Comparison of ENCODE assay signal across 10 mouse cellular contexts in genomic region chr12:76593254-76593653, GRCm38 (mm10).
DNase-seq lines count a peak whose midpoint lies in the region; ATAC-seq and TF ChIP-seq lines count a peak whose summit lies in the region.
"Had no signal": no experiment of that assay in that cellular context is flagged by ENCODE, and none has a peak within 500 bp of the region (broad histone marks: within the 10 kb centered on the region; RNA-seq: fewer than 3 reads in every experiment).

No protein-coding gene starts in this region.

- DNase-seq in hindbrain, postnatal 0 days (ENCODE audit: low spot score): no peak
- DNase-seq in lung, adult 2 months: no peak
- DNase-seq in liver, embryonic 14.5 days (ENCODE audit: low read depth in 3 of 3, low spot score in 3 of 3): no peak
- no peak for DNase-seq in right cerebral cortex, adult 18-20 months

- no peaks in the 10 kb centered on the region for H3K9me3 ChIP-seq in hindbrain, postnatal 0 days (ENCODE audit: low read length)
- no peaks in the 10 kb centered on the region for H3K9me3 ChIP-seq in hindbrain, embryonic 12.5 days (replicated peaks)
- H3K9me3 ChIP-seq in lung, embryonic 16.5 days (ENCODE audit: control insufficient read depth, low read length): no peaks in the 10 kb centered on the region
- H3K9me3 ChIP-seq in liver, embryonic 14.5 days (ENCODE audit: control insufficient read depth, low read length): no peaks in the 10 kb centered on the region
- H3K9me3 ChIP-seq: hindbrain, embryonic 13.5 days; neural tube, embryonic 13.5 days had no signal

- no peaks in the 10 kb centered on the region for H3K27me3 ChIP-seq in hindbrain, postnatal 0 days (ENCODE audit: insufficient read depth, low read length)
- peaks cover 9% of the 10 kb centered on the region; the same call in 1 of the 2 replicates for H3K27me3 ChIP-seq in hindbrain, embryonic 12.5 days
- no peaks in the 10 kb centered on the region for H3K27me3 ChIP-seq in lung, embryonic 16.5 days (ENCODE audit: control insufficient read depth, insufficient read depth, low read depth, low read length)
- no peaks in the 10 kb centered on the region for H3K27me3 ChIP-seq in liver, embryonic 14.5 days (ENCODE audit: control insufficient read depth, insufficient read depth, low read length)
- H3K27me3 ChIP-seq: neural tube, embryonic 13.5 days had no signal

- no peak overlapping the region for H3K4me3 ChIP-seq in hindbrain, postnatal 0 days (ENCODE audit: low read length)
- no peak overlapping the region for H3K4me3 ChIP-seq in hindbrain, embryonic 12.5 days
- no peak overlapping the region for H3K4me3 ChIP-seq in lung, embryonic 16.5 days (ENCODE audit: low read length)
- no peak overlapping the region for H3K4me3 ChIP-seq in lung, adult 2 months (replicated peaks; ENCODE audit: extremely low read depth, low read depth, low read length)
- H3K4me3 ChIP-seq in liver, embryonic 14.5 days (ENCODE audit: insufficient read depth in 1 of 2, low read depth in 2 of 2, low read length in 2 of 2): no peak overlapping the region
- H3K4me3 ChIP-seq: hindbrain, embryonic 13.5 days; neural tube, embryonic 13.5 days had no signal

- H3K27ac ChIP-seq in hindbrain, postnatal 0 days: peak overlapping the region; percentile 23; the same call in 1 of the 2 replicates
- H3K27ac ChIP-seq in hindbrain, embryonic 12.5 days: no peak overlapping the region; the same call in 1 of the 2 replicates
- H3K27ac ChIP-seq in lung, embryonic 16.5 days (ENCODE audit: low read length): peak overlapping the region; percentile 58
- H3K27ac ChIP-seq in liver, embryonic 14.5 days: peak overlapping the region; percentile 58
- H3K27ac ChIP-seq: kidney, postnatal 0 days had no signal

- no peak for ATAC-seq in hindbrain, postnatal 0 days
- ATAC-seq in hindbrain, embryonic 12.5 days (ENCODE audit: low FRiP score): no peak
- no peak for ATAC-seq in lung, embryonic 16.5 days (ENCODE audit: low read depth)
- no peak for ATAC-seq in liver, embryonic 14.5 days (ENCODE audit: insufficient read depth)
- ATAC-seq in activated CD4-positive, CD25-positive, alpha-beta regulatory T cell, adult 4 months: no peak

- H3K36me3 ChIP-seq in hindbrain, postnatal 0 days (ENCODE audit: insufficient read depth, low read length): no peaks in the 10 kb centered on the region
- H3K36me3 ChIP-seq in hindbrain, embryonic 12.5 days: no peaks in the 10 kb centered on the region
- no peaks in the 10 kb centered on the region for H3K36me3 ChIP-seq in lung, embryonic 16.5 days (ENCODE audit: control insufficient read depth, insufficient read depth, low read length)
- peaks cover 33% of the 10 kb centered on the region for H3K36me3 ChIP-seq in liver, embryonic 14.5 days (replicated peaks; ENCODE audit: control insufficient read depth, insufficient read depth, low read depth)
- H3K36me3 ChIP-seq: hindbrain, embryonic 13.5 days; neural tube, embryonic 13.5 days had no signal

- no peak for TF ChIP-seq CTCF in hindbrain, postnatal 0 days (IDR thresholded peaks at IDR 0.05; ENCODE audit: low read depth)
- no peak for TF ChIP-seq CTCF in lung, adult 2 months (IDR thresholded peaks at IDR 0.05; ENCODE audit: insufficient read depth, low read length)
- TF ChIP-seq CTCF in liver, embryonic 14.5 days (IDR thresholded peaks at IDR 0.05; ENCODE audit: low read depth): no peak

- TF ChIP-seq EP300 in liver, embryonic 14.5 days (IDR thresholded peaks at IDR 0.05; ENCODE audit: low read depth): no peak

- TF ChIP-seq POLR2A in lung, adult 2 months (IDR thresholded peaks at IDR 0.05; ENCODE audit: borderline replicate concordance, extremely low read depth, low read depth, low read length): no peak

- H3K9ac ChIP-seq in hindbrain, postnatal 0 days (replicated peaks; ENCODE audit: low read length): no peak overlapping the region
- no peak overlapping the region for H3K9ac ChIP-seq in hindbrain, embryonic 12.5 days
- no peak overlapping the region for H3K9ac ChIP-seq in lung, embryonic 16.5 days (ENCODE audit: low read length)
- H3K9ac ChIP-seq in liver, embryonic 14.5 days (replicated peaks): no peak overlapping the region
- H3K9ac ChIP-seq: hindbrain, embryonic 13.5 days; neural tube, embryonic 13.5 days had no signal

- 76% methylated on average over 6 of the region's 6 CpGs for WGBS in hindbrain, postnatal 0 days
- WGBS in hindbrain, embryonic 12.5 days: 75% methylated on average over 6 of the region's 6 CpGs
- 82% methylated on average over 6 of the region's 6 CpGs for whole genome bisulfite sequencing in lung, embryonic 16.5 days
- WGBS in lung, adult 2 months: 90% methylated on average over 6 of the region's 6 CpGs
- 77% methylated on average over 6 of the region's 6 CpGs for WGBS in liver, embryonic 14.5 days (ENCODE audit: insufficient replicate concordance)

- no peak overlapping the region for H3K4me2 ChIP-seq in hindbrain, postnatal 0 days (ENCODE audit: low read depth, low read length)
- no peak overlapping the region for H3K4me2 ChIP-seq in hindbrain, embryonic 12.5 days (replicated peaks)
- no peak overlapping the region for H3K4me2 ChIP-seq in lung, embryonic 16.5 days (ENCODE audit: low read depth, low read length)
- H3K4me2 ChIP-seq in liver, embryonic 14.5 days (ENCODE audit: low read depth): peak overlapping the region; percentile 55
- H3K4me2 ChIP-seq: hindbrain, embryonic 13.5 days; neural tube, embryonic 13.5 days had no signal

- peaks cover 6% of the 10 kb centered on the region; the same call in 1 of the 2 replicates for H3K4me1 ChIP-seq in hindbrain, postnatal 0 days (ENCODE audit: insufficient read depth, low read length)
- peaks cover 10% of the 10 kb centered on the region for H3K4me1 ChIP-seq in hindbrain, embryonic 12.5 days
- peaks cover 30% of the 10 kb centered on the region for H3K4me1 ChIP-seq in lung, embryonic 16.5 days (replicated peaks; ENCODE audit: control insufficient read depth, insufficient read depth, low read length)
- peaks cover 7% of the 10 kb centered on the region for H3K4me1 ChIP-seq in lung, adult 2 months (ENCODE audit: control insufficient read depth, insufficient read depth, low read length)
- H3K4me1 ChIP-seq in liver, embryonic 14.5 days (replicated peaks; ENCODE audit: control insufficient read depth in 2 of 2, insufficient read depth in 2 of 2, low read length in 1 of 2): peaks cover 22 to 28% of the 10 kb centered on the region in 2 experiments
